25 mouse cellular contexts compared by ENCODE assay signal in genomic region chr10:95315321-95315720, GRCm38 (mm10). TPM values are rescaled to one million over a fixed set of nuclear protein-coding genes. Genes with fewer than 3 reads are reported as not detected.
DNase-seq lines count a peak whose midpoint lies in the region; ATAC-seq and TF ChIP-seq lines count a peak whose summit lies in the region.
"Had no signal": no experiment of that assay in that cellular context is flagged by ENCODE, and none has a peak within 500 bp of the region (broad histone marks: within the 10 kb centered on the region; RNA-seq: fewer than 3 reads in every experiment).

No protein-coding gene starts in this region.

- no peaks in the 10 kb centered on the region for H3K27me3 ChIP-seq in intestine, embryonic 14.5 days (replicated peaks; ENCODE audit: control insufficient read depth, insufficient read depth, low read length)
- no peaks in the 10 kb centered on the region for H3K27me3 ChIP-seq in intestine, embryonic 15.5 days (replicated peaks)
- no peaks in the 10 kb centered on the region for H3K27me3 ChIP-seq in lung, embryonic 15.5 days
- H3K27me3 ChIP-seq in ES-Bruce4 (ENCODE audit: control insufficient read depth, insufficient read depth, low read length, poor library complexity, severe bottlenecking): no peaks in the 10 kb centered on the region
- H3K27me3 ChIP-seq in neural tube, embryonic 14.5 days (ENCODE audit: control insufficient read depth, insufficient read depth, low read length): no peaks in the 10 kb centered on the region
- H3K27me3 ChIP-seq: embryonic facial prominence, embryonic 12.5 days; limb, embryonic 15.5 days; liver, embryonic 15.5 days had no signal

- no peak overlapping the region for H3K9ac ChIP-seq in intestine, embryonic 14.5 days (ENCODE audit: low read length)
- H3K9ac ChIP-seq in intestine, embryonic 15.5 days: no peak overlapping the region
- no peak overlapping the region for H3K9ac ChIP-seq in lung, embryonic 15.5 days
- peak overlapping the region; percentile 21 for H3K9ac ChIP-seq in ES-Bruce4 (ENCODE audit: low read depth, poor library complexity, severe bottlenecking)
- H3K9ac ChIP-seq in neural tube, embryonic 14.5 days (replicated peaks; ENCODE audit: low read depth, low read length): no peak overlapping the region
- H3K9ac ChIP-seq: embryonic facial prominence, embryonic 12.5 days; forebrain, embryonic 12.5 days; hindbrain, embryonic 12.5 days; limb, embryonic 15.5 days; liver, embryonic 15.5 days had no signal

- H3K4me3 ChIP-seq in intestine, embryonic 14.5 days (ENCODE audit: low read depth, low read length): no peak overlapping the region
- no peak overlapping the region for H3K4me3 ChIP-seq in intestine, embryonic 15.5 days (replicated peaks)
- H3K4me3 ChIP-seq in lung, embryonic 15.5 days: no peak overlapping the region
- peak overlapping the region; percentile 22 for H3K4me3 ChIP-seq in ES-Bruce4 (ENCODE audit: low read depth, low read length)
- H3K4me3 ChIP-seq in neural tube, embryonic 14.5 days (ENCODE audit: low read depth, low read length): no peak overlapping the region
- H3K4me3 ChIP-seq: embryonic facial prominence, embryonic 12.5 days; forebrain, embryonic 12.5 days; gastrocnemius, adult 2 months; hindbrain, embryonic 12.5 days; limb, embryonic 15.5 days; liver, embryonic 15.5 days had no signal

- H3K4me1 ChIP-seq in intestine, embryonic 14.5 days (replicated peaks; ENCODE audit: control insufficient read depth, insufficient read depth, low read length): peaks cover 27% of the 10 kb centered on the region
- peaks cover 9% of the 10 kb centered on the region; the same call in 1 of the 2 replicates for H3K4me1 ChIP-seq in intestine, embryonic 15.5 days (replicated peaks)
- H3K4me1 ChIP-seq in lung, embryonic 15.5 days: peaks cover 50% of the 10 kb centered on the region
- H3K4me1 ChIP-seq in ES-Bruce4 (ENCODE audit: control insufficient read depth, insufficient read depth, low read length): peaks cover 15% of the 10 kb centered on the region
- peaks cover 23% of the 10 kb centered on the region for H3K4me1 ChIP-seq in neural tube, embryonic 14.5 days (ENCODE audit: control insufficient read depth, insufficient read depth, low read length)

- no peak for TF ChIP-seq POLR2A in ES-Bruce4 (IDR thresholded peaks at IDR 0.05; ENCODE audit: insufficient read depth, low read length)

- no peak for TF ChIP-seq CTCF in ES-Bruce4 (IDR thresholded peaks at IDR 0.05; ENCODE audit: low read depth, low read length)

- 92% methylated on average over 11 of the region's 11 CpGs for WGBS in intestine, embryonic 14.5 days
- 96% methylated on average over 11 of the region's 11 CpGs for WGBS in intestine, embryonic 15.5 days
- 84% methylated on average over 11 of the region's 11 CpGs for WGBS in lung, embryonic 15.5 days
- 88% methylated on average over 11 of the region's 11 CpGs for WGBS in neural tube, embryonic 14.5 days

- ATAC-seq in intestine, embryonic 14.5 days (replicated peaks; ENCODE audit: low FRiP score, low TSS enrichment, low read depth): no peak
- no peak for ATAC-seq in intestine, embryonic 15.5 days
- ATAC-seq in lung, embryonic 15.5 days (ENCODE audit: borderline replicate concordance, extremely low read depth, low FRiP score, low TSS enrichment): no peak
- ATAC-seq in neural tube, embryonic 14.5 days (ENCODE audit: low read depth): no peak

- TF ChIP-seq EP300 in ES-Bruce4 (IDR thresholded peaks at IDR 0.05; ENCODE audit: insufficient read depth, low read depth, low read length): no peak

- no peaks in the 10 kb centered on the region for H3K9me3 ChIP-seq in intestine, embryonic 14.5 days (ENCODE audit: control insufficient read depth, low read length)
- no peaks in the 10 kb centered on the region for H3K9me3 ChIP-seq in intestine, embryonic 15.5 days
- H3K9me3 ChIP-seq in lung, embryonic 15.5 days: no peaks in the 10 kb centered on the region
- no peaks in the 10 kb centered on the region for H3K9me3 ChIP-seq in ES-Bruce4 (replicated peaks; ENCODE audit: control insufficient read depth, insufficient read depth, low read length, poor library complexity, severe bottlenecking)
- no peaks in the 10 kb centered on the region for H3K9me3 ChIP-seq in neural tube, embryonic 14.5 days (ENCODE audit: control insufficient read depth, low read length)
- H3K9me3 ChIP-seq: embryonic facial prominence, embryonic 12.5 days; forebrain, embryonic 12.5 days; hindbrain, embryonic 12.5 days; limb, embryonic 15.5 days; liver, embryonic 15.5 days had no signal

- no peak overlapping the region for H3K4me2 ChIP-seq in intestine, embryonic 14.5 days (ENCODE audit: low read length)
- H3K4me2 ChIP-seq in intestine, embryonic 15.5 days (replicated peaks): no peak overlapping the region
- no peak overlapping the region for H3K4me2 ChIP-seq in lung, embryonic 15.5 days
- 0 out of 2 replicates have a peak overlapping the region, but pooled peaks have one; percentile 11 for H3K4me2 ChIP-seq in neural tube, embryonic 14.5 days (ENCODE audit: low read depth, low read length)
- H3K4me2 ChIP-seq: embryonic facial prominence, embryonic 12.5 days; forebrain, embryonic 12.5 days; heart, embryonic 11.5 days; hindbrain, embryonic 12.5 days; limb, embryonic 15.5 days; liver, embryonic 15.5 days; midbrain, embryonic 11.5 days had no signal

- no peaks in the 10 kb centered on the region for H3K36me3 ChIP-seq in intestine, embryonic 14.5 days (ENCODE audit: control insufficient read depth, insufficient read depth, low read length)
- H3K36me3 ChIP-seq in intestine, embryonic 15.5 days: no peaks in the 10 kb centered on the region
- H3K36me3 ChIP-seq in lung, embryonic 15.5 days: no peaks in the 10 kb centered on the region
- no peaks in the 10 kb centered on the region for H3K36me3 ChIP-seq in ES-Bruce4 (ENCODE audit: control insufficient read depth, insufficient read depth, low read length, poor library complexity, severe bottlenecking)
- H3K36me3 ChIP-seq in neural tube, embryonic 14.5 days (ENCODE audit: control insufficient read depth, insufficient read depth, low read length): no peaks in the 10 kb centered on the region
- H3K36me3 ChIP-seq: embryonic facial prominence, embryonic 12.5 days; forebrain, embryonic 12.5 days; hindbrain, embryonic 12.5 days; limb, embryonic 15.5 days; liver, embryonic 15.5 days had no signal

- H3K27ac ChIP-seq in intestine, embryonic 14.5 days (ENCODE audit: low read depth): no peak overlapping the region
- no peak overlapping the region for H3K27ac ChIP-seq in intestine, embryonic 15.5 days
- peak overlapping the region; percentile 85 for H3K27ac ChIP-seq in lung, embryonic 15.5 days
- peak overlapping the region; percentile 7; the same call in 1 of the 2 replicates for H3K27ac ChIP-seq in ES-Bruce4 (ENCODE audit: insufficient read depth, low read length)
- no peak overlapping the region for H3K27ac ChIP-seq in neural tube, embryonic 14.5 days (ENCODE audit: low read depth, low read length)
- H3K27ac ChIP-seq: embryonic facial prominence, embryonic 12.5 days; forebrain, embryonic 12.5 days; hindbrain, embryonic 12.5 days; limb, embryonic 15.5 days; liver, embryonic 15.5 days had no signal

- peak; percentile 39 for DNase-seq in intestine, embryonic 14.5 days (ENCODE audit: low spot score)
- no peak for DNase-seq in lung, postnatal 14 days
- DNase-seq in adrenal gland, postnatal 4 days (ENCODE audit: low spot score in 2 of 2): no peak
- DNase-seq: adrenal gland, postnatal 36 days; B cell, adult 2 months; cerebellum, adult 11 months; cerebellum, postnatal 10 days; gastrocnemius, adult 2 months; left cerebral cortex, postnatal 4 days; lung, postnatal 10 days; retina, postnatal 1 day; right cerebral cortex, postnatal 25 days; spleen, adult 18-20 months; thymus, postnatal 14 days had no signal

RNA-seq across cellular contexts. Expression of gene Cradd, which starts 8.6 kb away (rescaled TPM):
- polyA plus RNA-seq in intestine, embryonic 14.5 days (2014; fragmentation: Nextera tagmentation; extraction: Ambion mirVana): 13.6 and 14.5 TPM in 2 replicates
- 10.8 and 11.2 TPM in 2 replicates for polyA plus RNA-seq in intestine, embryonic 15.5 days (2015; fragmentation: Nextera tagmentation; extraction: Ambion mirVana)
- 12.7 and 12.9 TPM in 2 replicates for polyA plus RNA-seq in lung, embryonic 15.5 days (2015; fragmentation: Nextera tagmentation; extraction: Ambion mirVana)
- 18.4 and 21.9 TPM in 2 replicates for polyA plus RNA-seq in ES-Bruce4 (2011; ENCODE audit: insufficient read depth, insufficient read length, low read depth, missing spikeins)
- 12.8 and 13.6 TPM in 2 replicates for polyA plus RNA-seq in neural tube, embryonic 14.5 days (2014; fragmentation: Nextera tagmentation; extraction: Ambion mirVana)
- total RNA-seq in adrenal gland, postnatal 4 days (2021): 10 to 100 TPM; 13.0 to 14.0 TPM

Comparison
In these comparisons a context has a peak if more than half of its experiments do, and no peak if none do; other contexts are left out.
1. H3K27ac ChIP-seq: peak in lung, embryonic 15.5 days (single experiment) and ES-Bruce4 (single experiment); none in intestine, embryonic 14.5 days (single experiment), intestine, embryonic 15.5 days (single experiment) and neural tube, embryonic 14.5 days (single experiment).